Mouse (Mus musculus) stomach, postnatal 0 days (tissue): ENCODE measurements at regions not wholly inside any gene's neighbourhood (a gene's known extent, or its start where the extent isn't known, plus 50 kb on each side); places are given as distances from the start of the nearest gene placed in this dataset.

Source experiments
- ATAC-seq: fragments of 200-750 bp; cut with Nextera tagmentation; 2 replicates; pipeline ENCODE4 v1.8.0; 2017; ENCODE audit not compliant: low FRiP score, low TSS enrichment
- DNase-seq: peaks from one replicate; pipeline ENCODE4 v3.0.0-alpha.2; 2016; ENCODE audit warnings: low spot score
- H3K27ac ChIP-seq: fragments of 300-500 bp; sonication (generic); replicated peaks from 2 replicates; pipeline ENCODE4 v1.5.1; 2014; ENCODE audit warnings: mild to moderate bottlenecking, control low read depth
- H3K27me3 ChIP-seq: fragments of 300-500 bp; sonication (generic); 2 replicates; pipeline ENCODE4 v1.6.1; 2014; ENCODE audit warnings: low read length; ENCODE audit not compliant: control insufficient read depth, insufficient read depth
- H3K36me3 ChIP-seq: fragments of 300-500 bp; sonication (generic); 2 replicates; pipeline ENCODE4 v1.6.1; 2014; ENCODE audit warnings: low read length, mixed read lengths; ENCODE audit not compliant: control insufficient read depth, insufficient read depth
- H3K4me1 ChIP-seq: fragments of 300-500 bp; sonication (generic); replicated peaks from 2 replicates; pipeline ENCODE4 v1.6.1; 2014; ENCODE audit warnings: antibody characterized with exemption; ENCODE audit not compliant: control insufficient read depth, insufficient read depth
- H3K4me2 ChIP-seq: fragments of 300-500 bp; sonication (generic); replicated peaks from 2 replicates; pipeline ENCODE4 v1.6.1; 2014; ENCODE audit warnings: low read depth, mild to moderate bottlenecking, control low read depth, moderate library complexity
- H3K4me3 ChIP-seq: fragments of 300-500 bp; sonication (generic); 2 replicates; pipeline ENCODE4 v1.5.1; 2014; ENCODE audit warnings: low read depth, low read length, control low read depth
- H3K9ac ChIP-seq: fragments of 300-500 bp; sonication (generic); 2 replicates; pipeline ENCODE4 v1.6.1; 2014; ENCODE audit warnings: mild to moderate bottlenecking, low read length, control low read depth, mixed read lengths
- H3K9me3 ChIP-seq: fragments of 300-500 bp; sonication (generic); 2 replicates; pipeline ENCODE4 v1.6.1; 2016; ENCODE audit warnings: low read length; ENCODE audit not compliant: control insufficient read depth
- CTCF ChIP-seq: IDR thresholded peaks from 2 replicates; pipeline ENCODE4 v1.5.1; 2016; ENCODE audit warnings: antibody characterized with exemption, low read depth, mild to moderate bottlenecking, moderate library complexity
- EP300 ChIP-seq: optimal IDR thresholded peaks from 2 replicates; pipeline ENCODE3; 2016; ENCODE audit warnings: antibody characterized with exemption
- WGBS: fragments of 180-500 bp; shearing (Covaris S2); extraction: QIAGEN DNeasy Blood & Tissue Kit; methylation state at CpG from one replicate; pipeline ENCODE4 v1.1.7; 2014; 5-methylcytosine and 5-hydroxymethylcytosine counted together

DNA sequence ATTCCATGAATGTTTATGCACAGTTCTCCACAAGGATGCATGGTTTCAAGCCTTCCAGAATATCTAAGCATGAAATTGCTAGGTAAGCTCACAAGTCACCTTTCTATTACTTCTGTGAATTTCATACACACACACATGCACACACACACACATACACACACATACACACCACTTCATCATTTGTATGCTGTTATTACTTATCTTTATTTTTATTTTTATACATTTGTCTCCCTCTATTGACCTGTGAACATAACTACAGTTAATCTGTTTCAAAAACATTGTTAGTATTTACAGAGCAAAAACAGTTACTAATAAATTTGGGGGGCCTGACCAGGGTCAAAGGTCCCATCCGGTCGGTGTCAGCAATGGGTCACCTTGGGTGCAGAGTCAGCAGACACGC is 212.6 kb upstream of the Depdc1a start:
- no peak overlapping the region for H3K4me3 ChIP-seq
- no peak overlapping the region for H3K27ac ChIP-seq
- no peak for ATAC-seq
- WGBS: 85% methylated on average over 3 of the region's 3 CpGs
- H3K4me1 ChIP-seq: no peaks in the 10 kb centered on the region
- H3K27me3 ChIP-seq: no peaks in the 10 kb centered on the region
- no peak overlapping the region for H3K9ac ChIP-seq
- no peak for TF ChIP-seq EP300
- peak; percentile 27; the same call in 1 of the 2 replicates for TF ChIP-seq CTCF
- H3K4me2 ChIP-seq: no peak overlapping the region
- H3K9me3 ChIP-seq: no peaks in the 10 kb centered on the region
- H3K36me3 ChIP-seq: no peaks in the 10 kb centered on the region
- no peak for DNase-seq

- TF ChIP-seq CTCF (no peak), EP300 (no peak)
Measured at GRCm38 (mm10) chr3:159317471-159317870, 177.8 kb upstream of the Depdc1a start.

DNA sequence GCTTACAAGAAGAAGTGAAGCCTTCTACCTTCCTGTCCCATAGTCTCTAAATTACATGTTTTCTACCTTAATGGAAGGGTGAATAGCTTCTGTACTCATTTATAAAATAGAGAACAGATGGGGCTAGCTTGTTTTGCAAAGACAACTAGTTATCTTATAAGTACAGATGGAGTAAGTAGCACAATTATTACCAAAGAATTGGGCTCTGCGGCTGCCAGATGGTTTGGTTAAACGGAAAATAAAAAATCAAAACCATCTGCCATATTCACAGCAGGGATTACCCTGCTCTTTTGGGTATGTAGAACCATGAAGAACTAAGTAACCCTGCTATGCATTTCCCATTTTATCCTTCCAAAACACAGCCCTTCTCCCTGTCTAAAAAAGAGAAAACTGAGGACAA is 147.2 kb upstream of the Depdc1a start:
- no peak for TF ChIP-seq EP300
- WGBS: 91% methylated on average over 2 of the region's 2 CpGs
- Histone ChIP-seq H3K4me3 (no peak overlapping the region), H3K4me1 (no peaks in the 10 kb centered on the region), H3K4me2 (no peak overlapping the region), H3K27me3 (no peaks in the 10 kb centered on the region), H3K36me3 (no peaks in the 10 kb centered on the region), H3K9me3 (no peaks in the 10 kb centered on the region), H3K9ac (no peak overlapping the region), H3K27ac (no peak overlapping the region)
- ATAC-seq: no peak
- no peak for DNase-seq

More at GRCm38 (mm10) chr3:159317471-159317870, 177.8 kb upstream of the Depdc1a start:
- Histone ChIP-seq H3K4me1 (no peaks in the 10 kb centered on the region), H3K9ac (no peak overlapping the region), H3K4me2 (no peak overlapping the region), H3K9me3 (no peaks in the 10 kb centered on the region), H3K4me3 (no peak overlapping the region), H3K27me3 (no peaks in the 10 kb centered on the region), H3K36me3 (no peaks in the 10 kb centered on the region), H3K27ac (no peak overlapping the region)
- DNase-seq (no peak), ATAC-seq (no peak)
- 47% methylated on average over 3 of the region's 3 CpGs for WGBS

- H3K9ac ChIP-seq: no peak overlapping the region
- no peak for ATAC-seq
- no peaks in the 10 kb centered on the region for H3K27me3 ChIP-seq
- DNase-seq: no peak
- no peaks in the 10 kb centered on the region for H3K4me1 ChIP-seq
- no peak overlapping the region for H3K4me3 ChIP-seq
- 91% methylated on average over 6 of the region's 6 CpGs for WGBS
- no peaks in the 10 kb centered on the region for H3K36me3 ChIP-seq
- H3K9me3 ChIP-seq: no peaks in the 10 kb centered on the region
- no peak overlapping the region for H3K4me2 ChIP-seq
- no peak overlapping the region for H3K27ac ChIP-seq
- no peak for TF ChIP-seq CTCF
- TF ChIP-seq EP300: no peak
Measured at GRCm38 (mm10) chr3:159353730-159354129, 141.5 kb upstream of the Depdc1a start.

DNA sequence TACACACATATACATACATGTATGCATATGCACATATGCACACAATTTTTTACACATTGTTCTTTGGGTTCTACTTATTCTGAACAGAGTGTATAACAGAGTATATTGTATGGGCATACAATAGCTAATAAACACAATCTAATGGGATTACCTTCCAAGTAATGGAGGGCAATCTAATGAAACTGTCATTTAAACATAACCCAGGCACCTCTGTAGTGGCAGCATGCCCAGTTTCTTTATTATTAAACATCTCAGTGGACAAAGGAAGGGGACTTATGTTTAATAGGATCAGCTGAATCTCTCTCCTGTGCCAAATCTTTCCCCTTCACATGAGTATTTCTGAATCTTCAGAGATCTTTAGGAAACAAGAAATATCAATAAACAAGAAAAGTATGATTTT is 122.1 kb upstream of the Depdc1a start:
- H3K4me2 ChIP-seq: no peak overlapping the region
- no peaks in the 10 kb centered on the region for H3K9me3 ChIP-seq
- TF ChIP-seq EP300 (no peak), CTCF (no peak)
- no peak overlapping the region for H3K4me3 ChIP-seq
- no peaks in the 10 kb centered on the region for H3K36me3 ChIP-seq
- no peak for DNase-seq
- no peak overlapping the region for H3K27ac ChIP-seq
- no peak for ATAC-seq
- H3K4me1 ChIP-seq: no peaks in the 10 kb centered on the region
- H3K27me3 ChIP-seq: no peaks in the 10 kb centered on the region
- H3K9ac ChIP-seq: no peak overlapping the region
